Mouse (Mus musculus) MEL-GATA-1-ER (cell line): Measurements from ENCODE around the gene Olfr675.
"Not testable (repeated sequence)": the region's sequence is repeated elsewhere in the genome, so short reads cannot be mapped to it uniquely, and the experiment has no call there.

Experiments
- DNase-seq: peaks from one replicate; pipeline ENCODE4 v3.0.0-alpha.2; 2012; ENCODE audit warnings: low read depth; ENCODE audit errors: extremely low read depth

Olfr675 gene

DNA sequence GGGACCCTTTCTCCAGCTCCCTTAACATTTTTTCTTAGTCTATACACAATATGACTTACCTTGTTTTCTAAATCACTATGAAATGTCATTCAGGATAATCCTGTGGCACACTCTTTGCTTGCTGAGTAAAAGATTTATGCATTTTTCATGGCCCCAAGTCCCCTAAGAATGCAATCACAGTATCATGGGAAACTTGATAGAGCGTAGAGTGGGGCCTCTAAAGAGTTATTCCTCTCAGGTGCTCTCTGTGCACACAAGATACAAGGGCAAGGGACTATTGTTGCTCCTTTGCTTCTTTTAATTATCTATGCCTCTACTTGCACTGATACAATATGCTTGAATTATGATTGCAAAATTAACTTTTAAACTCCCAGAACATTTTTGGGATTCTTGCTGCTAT, at the start of gene Olfr675:
Olfr675 (minus strand) TSS at position 101 of the 400 bp plus-strand sequence.
- no peak for DNase-seq

DNA sequence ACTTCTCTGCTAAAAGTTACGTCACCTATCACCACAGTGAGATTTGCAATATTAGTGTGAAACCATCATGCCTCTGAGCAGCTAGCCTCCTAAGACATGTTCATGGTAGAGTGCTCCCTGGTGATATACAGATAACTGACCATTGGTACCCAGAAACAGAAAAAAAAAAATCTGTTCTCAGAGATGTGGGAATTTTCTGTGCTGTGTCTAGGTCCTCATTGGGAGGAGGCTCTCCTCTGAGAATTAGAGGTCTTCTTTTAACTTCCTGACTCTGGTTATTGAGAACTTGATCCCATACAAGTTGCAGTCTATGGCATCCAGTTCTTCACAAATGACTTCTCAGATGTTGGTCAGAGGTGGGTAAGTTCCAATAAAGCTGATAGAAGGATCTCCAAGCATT, 35.9 kb upstream of the Olfr675 start, which contains the start of gene Olfr678:
Olfr678 (plus strand) TSS at position 301 of the 400 bp plus-strand sequence.
- DNase-seq: no peak

DNA sequence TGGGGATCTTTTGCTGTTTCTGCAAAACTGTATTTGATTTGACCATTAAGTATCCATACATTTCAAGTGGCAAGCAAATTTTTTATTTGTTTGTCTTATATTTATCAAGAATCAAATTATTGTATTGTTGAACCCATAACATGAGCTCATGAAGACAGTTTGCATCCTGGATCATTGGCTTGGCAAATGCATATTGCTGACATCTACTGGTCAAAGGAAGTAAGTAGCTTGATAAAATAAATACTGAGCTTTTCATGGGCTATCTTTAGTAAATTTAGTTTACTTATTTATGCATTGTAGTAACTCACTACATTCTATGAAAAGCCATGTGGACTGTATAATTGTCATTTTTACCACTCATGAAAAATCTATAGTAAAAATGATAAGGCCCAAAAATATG, 30.7 kb upstream of the Olfr675 start:
- DNase-seq: no peak

DNA sequence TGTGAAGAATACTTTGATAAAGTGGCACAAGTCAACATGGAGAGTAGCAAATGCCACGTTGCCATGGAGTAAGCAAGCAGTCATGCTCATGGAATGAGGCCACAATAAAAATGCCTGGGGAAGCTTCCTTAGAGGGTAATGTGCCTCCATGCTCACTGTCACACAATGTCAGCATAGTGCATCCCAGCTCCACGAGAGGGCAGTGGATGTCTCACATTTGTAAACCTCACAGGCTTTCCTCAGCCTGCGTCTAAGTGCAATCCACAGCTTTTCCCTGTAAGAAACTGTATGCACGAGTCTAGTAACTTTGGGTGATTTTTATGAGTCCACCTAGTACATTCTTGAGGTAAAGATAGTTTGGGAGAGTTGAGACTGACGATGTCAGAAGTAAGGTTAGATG, 5.6 kb upstream of the Olfr675 start:
- not testable (repeated sequence) for DNase-seq

DNA sequence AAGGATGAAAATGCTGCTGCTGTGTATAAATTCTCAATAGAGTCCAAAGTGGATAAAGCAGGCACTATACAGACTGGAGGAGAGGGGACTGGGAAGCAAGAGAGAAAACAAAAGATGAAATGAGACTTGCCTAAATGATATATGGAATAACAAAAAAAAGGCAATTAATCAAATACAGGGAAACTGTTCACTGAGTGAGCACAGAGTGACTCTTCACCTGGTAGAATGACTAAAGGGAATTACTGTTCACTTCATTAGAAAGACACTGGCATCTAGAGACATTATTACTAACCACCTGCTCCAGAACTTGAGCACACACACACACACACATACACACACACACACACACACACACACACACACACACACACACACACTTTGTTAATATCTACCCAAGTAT, 4.1 kb upstream of the Olfr675 start, which contains the start of gene Olfr676:
Olfr676 (plus strand) TSS at position 301 of the 400 bp plus-strand sequence.
- DNase-seq: no peak

DNA sequence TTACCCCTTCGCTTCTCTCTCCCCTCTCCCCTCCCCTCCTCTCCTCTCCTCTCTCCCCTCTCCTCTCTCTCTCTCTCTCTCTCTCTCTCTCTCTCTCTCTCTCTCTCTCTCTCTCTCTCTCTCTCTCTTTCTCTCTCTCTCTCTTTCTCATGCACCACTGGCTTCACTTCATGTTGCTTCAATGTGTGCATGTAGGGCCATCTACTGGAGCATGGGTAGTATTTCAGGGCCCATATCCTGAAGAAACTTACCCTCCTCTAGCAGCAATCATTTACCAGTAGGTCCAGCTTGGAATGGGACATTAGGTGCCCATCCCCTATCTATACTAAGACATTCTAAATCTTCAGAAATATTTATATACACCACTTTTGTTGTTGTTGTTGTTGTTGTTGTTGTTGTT, 5.7 kb downstream of the Olfr675 start:
- DNase-seq: no peak

DNA sequence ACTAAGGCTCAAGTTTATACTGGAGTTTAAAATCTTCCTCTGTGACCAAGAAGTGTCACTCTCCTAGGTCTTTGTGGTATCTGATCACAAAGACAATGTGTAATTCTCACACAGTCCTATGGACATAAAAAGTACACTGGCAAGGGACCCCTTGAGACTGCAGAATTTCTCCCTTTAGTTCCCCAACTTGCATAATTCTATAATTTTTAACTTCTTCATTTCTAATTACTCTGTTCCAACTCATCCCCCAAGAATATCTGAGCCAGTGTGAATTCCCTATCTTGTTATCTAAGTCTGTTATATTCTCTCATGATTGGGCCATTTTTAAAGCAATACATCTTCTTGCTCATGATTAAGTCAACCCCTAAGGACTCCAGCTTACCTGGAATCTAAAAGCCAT, 26.3 kb downstream of the Olfr675 start, which contains the start of gene Olfr672:
Olfr672 (minus strand) TSS at position 101 of the 400 bp plus-strand sequence.
- no peak for DNase-seq

DNA sequence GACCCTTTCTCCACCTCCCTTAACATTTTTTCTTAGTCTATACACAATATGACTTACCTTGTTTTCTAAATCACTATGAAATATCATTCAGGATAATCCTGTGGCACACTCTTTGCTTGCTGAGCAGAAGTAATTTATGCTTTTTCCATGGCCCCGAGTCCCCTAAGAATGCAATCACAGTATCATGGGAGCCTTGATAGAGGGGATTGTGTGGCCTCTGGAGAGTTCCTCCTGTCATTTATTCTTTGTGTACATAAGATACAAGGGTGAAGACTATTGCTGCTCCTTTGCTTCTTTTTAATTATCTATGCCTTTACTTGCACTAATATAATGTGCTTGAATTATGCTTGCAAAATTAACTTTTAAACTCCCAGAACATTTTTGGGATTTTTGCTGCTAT, 49.2 kb downstream of the Olfr675 start, which contains the start of gene Olfr671:
Olfr671 (minus strand) TSS at position 101 of the 400 bp plus-strand sequence.
- no peak for DNase-seq

DNA sequence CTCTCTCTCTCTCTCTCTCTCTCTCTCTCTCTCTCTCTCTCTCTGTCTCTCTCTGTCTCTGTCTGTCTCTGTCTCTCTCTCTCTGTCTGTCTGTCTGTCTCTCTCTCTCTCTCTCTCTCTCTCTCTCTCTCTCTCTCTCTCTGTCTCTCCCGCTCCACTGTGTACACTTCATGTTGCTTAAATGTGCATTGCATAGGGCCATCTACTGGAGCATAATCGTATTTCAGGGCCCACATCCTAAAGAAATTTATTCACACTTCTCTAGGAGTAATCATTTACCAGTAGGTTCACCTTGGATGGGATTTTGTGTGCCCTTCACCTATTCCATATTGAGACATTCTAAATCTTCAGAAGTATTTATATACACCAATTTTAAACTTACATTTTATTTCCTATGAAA, 55.8 kb downstream of the Olfr675 start:
- DNase-seq: not testable (repeated sequence)
